Mouse (Mus musculus) hindbrain, embryonic 11.5 days (tissue): ENCODE measurements at regions not wholly inside any gene's neighbourhood (a gene's known extent, or its start where the extent isn't known, plus 50 kb on each side); places are given as distances from the start of the nearest gene placed in this dataset.
A peak's percentile ranks its signal among the peaks of the same experiment; 100 is the strongest.

Experiments used
- ATAC-seq: fragments of 200-750 bp; cut with Nextera tagmentation; 2 replicates; pipeline ENCODE4 v1.8.0; 2017; ENCODE audit warnings: mild to moderate bottlenecking, moderate TSS enrichment, moderate library complexity; ENCODE audit not compliant: low FRiP score
- DNase-seq: peaks from one replicate; pipeline ENCODE4 v3.0.0-alpha.2; 2015; ENCODE audit warnings: low spot score
- H3K27ac ChIP-seq: fragments of 300-500 bp; sonication (generic); 2 replicates; pipeline ENCODE4 v1.5.1; 2014; ENCODE audit warnings: mild to moderate bottlenecking, low read depth, low read length
- H3K27me3 ChIP-seq: fragments of 300-500 bp; sonication (generic); 2 replicates; pipeline ENCODE4 v1.6.1; 2014; ENCODE audit warnings: mild to moderate bottlenecking, low read length, moderate library complexity, mixed read lengths; ENCODE audit not compliant: control insufficient read depth, insufficient read depth
- H3K36me3 ChIP-seq: fragments of 300-500 bp; sonication (generic); 2 replicates; pipeline ENCODE4 v1.6.1; 2014; ENCODE audit warnings: mild to moderate bottlenecking, low read length, moderate library complexity, mixed read lengths; ENCODE audit not compliant: control insufficient read depth, insufficient read depth
- H3K4me1 ChIP-seq: fragments of 300-500 bp; sonication (generic); replicated peaks from 2 replicates; pipeline ENCODE4 v1.6.1; 2014; ENCODE audit warnings: low read length, mixed read lengths; ENCODE audit not compliant: control insufficient read depth, insufficient read depth
- H3K4me2 ChIP-seq: fragments of 300-500 bp; sonication (generic); replicated peaks from 2 replicates; pipeline ENCODE4 v1.6.1; 2014; ENCODE audit warnings: mild to moderate bottlenecking, low read depth, low read length
- H3K4me3 ChIP-seq: fragments of 300-500 bp; sonication (generic); 2 replicates; pipeline ENCODE4 v1.5.1; 2014; ENCODE audit warnings: low read depth, low read length
- H3K9ac ChIP-seq: fragments of 300-500 bp; sonication (generic); 2 replicates; pipeline ENCODE4 v1.6.1; 2014; ENCODE audit warnings: low read depth, low read length
- H3K9me3 ChIP-seq: fragments of 300-500 bp; sonication (generic); 2 replicates; pipeline ENCODE4 v1.6.1; 2016; ENCODE audit warnings: low read length; ENCODE audit not compliant: control insufficient read depth
- WGBS: fragments of 180-500 bp; shearing (Covaris S2); extraction: QIAGEN DNeasy Blood & Tissue Kit; methylation state at CpG from one replicate; pipeline ENCODE4 v1.1.7; 2014; 5-methylcytosine and 5-hydroxymethylcytosine counted together

DNA sequence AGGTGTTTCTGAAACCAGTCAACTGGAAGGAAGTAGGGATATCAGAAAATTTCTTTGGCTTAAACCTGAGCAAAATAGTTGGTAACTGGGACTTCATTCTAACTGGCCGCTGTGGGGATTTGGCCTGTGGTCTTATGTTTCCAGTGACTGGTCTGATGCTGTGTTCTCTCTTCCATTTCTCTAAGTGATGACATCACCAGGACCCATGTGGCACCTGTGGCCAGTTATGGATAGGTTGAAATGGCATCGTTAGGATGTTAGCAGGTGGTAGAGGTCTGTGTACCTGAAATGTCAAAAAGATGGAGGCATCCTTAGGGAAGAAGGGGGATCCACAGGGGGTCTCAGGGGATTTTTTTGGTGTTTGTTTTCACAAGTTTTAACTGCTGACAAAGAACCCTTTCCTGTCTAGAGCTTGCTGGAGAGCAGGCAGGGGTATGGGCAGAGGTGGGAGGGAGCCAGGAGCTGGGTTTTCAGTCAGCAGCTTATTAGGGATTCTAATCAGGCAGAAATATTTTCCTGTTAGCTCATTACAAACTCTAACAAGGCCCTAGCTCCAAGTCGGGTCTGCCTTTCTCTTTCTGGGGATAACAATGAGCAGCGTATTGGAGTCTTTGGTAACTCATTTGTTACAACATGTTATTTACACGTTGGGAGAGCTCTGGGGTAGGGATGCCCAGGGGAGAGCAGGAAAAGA is 170.2 kb downstream of the Adck1 start:
- Histone ChIP-seq H3K27ac (no peak overlapping the region), H3K9ac (no peak overlapping the region), H3K9me3 (no peaks in the 10 kb centered on the region), H3K36me3 (no peaks in the 10 kb centered on the region), H3K4me2 (no peak overlapping the region), H3K4me1 (no peaks in the 10 kb centered on the region), H3K4me3 (no peak overlapping the region), H3K27me3 (no peaks in the 10 kb centered on the region)
- no peak for ATAC-seq
- DNase-seq: no peak
- WGBS: 68% methylated on average over 5 of the region's 5 CpGs

DNA sequence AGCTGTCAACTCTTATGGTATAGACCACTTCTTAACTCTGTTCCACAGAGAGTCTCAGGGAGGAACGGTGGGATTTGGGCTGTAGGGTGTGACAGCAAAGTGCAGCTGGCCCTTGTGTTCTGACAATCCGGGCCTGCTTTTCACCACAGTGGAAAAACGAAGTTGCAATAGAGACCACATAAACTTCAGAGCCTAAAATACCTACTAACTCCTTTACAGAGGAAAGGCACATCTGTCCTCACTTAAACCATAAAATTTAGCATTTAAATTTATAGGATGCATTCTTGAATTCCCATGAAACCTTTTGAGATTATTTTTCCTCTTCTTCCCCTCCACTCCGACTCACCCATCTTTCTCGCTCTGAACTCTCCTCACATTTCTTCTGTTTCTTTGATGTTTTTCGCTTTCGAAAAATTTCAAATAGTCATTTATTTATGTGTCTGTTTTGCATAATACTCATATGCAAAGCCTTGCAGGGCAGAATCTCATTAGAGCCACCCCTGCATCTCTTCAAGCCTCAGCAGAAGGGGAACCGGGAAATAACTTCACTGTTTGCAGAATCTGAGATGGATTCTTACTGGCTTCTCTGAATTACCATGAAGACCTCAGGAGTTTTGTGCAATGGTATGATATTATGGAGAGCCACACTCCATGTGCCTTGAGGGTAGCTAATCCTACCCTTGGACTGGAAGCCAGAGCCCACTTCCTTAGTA is 172.1 kb downstream of the Adck1 start:
- no peak for DNase-seq
- Histone ChIP-seq H3K4me2 (no peak overlapping the region), H3K27me3 (no peaks in the 10 kb centered on the region), H3K4me1 (no peaks in the 10 kb centered on the region), H3K36me3 (no peaks in the 10 kb centered on the region), H3K9me3 (no peaks in the 10 kb centered on the region), H3K27ac (no peak overlapping the region), H3K4me3 (no peak overlapping the region), H3K9ac (no peak overlapping the region)
- 67% methylated on average over 8 of the region's 8 CpGs for WGBS
- no peak for ATAC-seq

DNA sequence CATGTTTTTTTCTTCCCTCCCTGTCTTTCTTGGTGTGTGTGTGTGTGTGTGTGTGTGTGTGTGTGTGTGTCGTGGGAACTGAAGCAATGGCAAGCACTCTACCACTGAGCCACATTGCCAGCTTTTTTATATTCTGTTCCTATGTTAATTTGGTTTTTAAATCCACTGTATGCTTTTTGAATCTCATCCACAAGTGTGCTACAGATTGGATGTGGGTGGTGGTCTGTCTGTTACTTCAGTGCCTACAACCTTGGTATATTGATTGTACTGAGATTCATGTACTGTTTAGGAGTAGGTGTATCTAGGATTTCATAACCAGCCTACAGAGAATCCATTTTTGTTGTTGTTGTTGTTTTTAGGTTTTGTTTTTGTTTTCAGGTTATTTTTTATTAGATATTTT is 170.8 kb upstream of the Nrxn3 start:
- no peaks in the 10 kb centered on the region for H3K27me3 ChIP-seq
- H3K36me3 ChIP-seq: no peaks in the 10 kb centered on the region
- ATAC-seq (no peak), DNase-seq (no peak)
- H3K9ac ChIP-seq: no peak overlapping the region
- no peak overlapping the region for H3K27ac ChIP-seq
- H3K4me3 ChIP-seq: no peak overlapping the region
- 57% methylated on average over 1 of the region's 1 CpGs for WGBS
- H3K9me3 ChIP-seq: no peaks in the 10 kb centered on the region
- H3K4me1 ChIP-seq: no peaks in the 10 kb centered on the region
- no peak overlapping the region for H3K4me2 ChIP-seq

DNA sequence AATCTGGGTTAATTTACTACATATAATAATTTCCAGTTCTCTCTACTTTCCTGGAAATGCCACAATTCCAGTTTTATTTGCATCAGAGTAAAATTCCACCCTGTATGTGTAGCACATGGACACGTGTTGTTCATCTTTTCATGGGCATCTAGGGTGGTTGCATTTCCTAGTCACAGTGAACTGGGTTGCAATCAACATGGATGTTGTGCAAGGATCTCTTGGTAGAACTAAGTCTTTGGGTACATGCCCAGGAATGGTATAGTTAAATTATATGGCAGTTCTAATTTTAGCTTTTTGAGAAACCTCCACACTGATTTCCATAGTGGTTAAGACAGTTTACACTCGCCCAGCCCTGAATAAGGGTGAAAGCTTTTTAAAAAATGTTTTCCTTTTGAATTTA is 167.2 kb upstream of the Nrxn3 start:
- no peak for ATAC-seq
- 83% methylated on average over 2 of the region's 2 CpGs for WGBS

DNA sequence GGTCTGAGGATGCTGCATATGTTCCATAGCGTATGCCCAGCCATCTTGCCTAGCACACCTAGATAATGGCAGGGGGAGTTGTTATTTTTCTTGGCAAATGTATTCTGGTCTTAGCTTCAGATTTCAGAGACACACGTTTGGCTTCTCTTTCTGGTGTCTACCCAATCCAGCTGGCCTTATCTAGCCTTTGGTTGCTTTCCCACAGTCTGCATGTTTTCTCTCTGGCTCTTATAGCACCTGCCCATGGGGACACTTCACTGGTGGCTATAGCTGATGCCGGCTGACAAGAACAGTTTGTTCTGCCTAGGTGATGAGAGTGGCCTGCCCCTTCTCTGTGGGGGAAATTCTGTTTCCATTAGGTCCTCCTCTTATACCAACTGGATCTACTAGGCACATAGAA is 164.6 kb upstream of the Nrxn3 start:
- 86% methylated on average over 3 of the region's 3 CpGs for WGBS
- no peaks in the 10 kb centered on the region for H3K4me1 ChIP-seq
- H3K27me3 ChIP-seq: no peaks in the 10 kb centered on the region
- H3K9me3 ChIP-seq: no peaks in the 10 kb centered on the region
- no peaks in the 10 kb centered on the region for H3K36me3 ChIP-seq
- H3K9ac ChIP-seq: no peak overlapping the region
- no peak overlapping the region for H3K4me3 ChIP-seq
- DNase-seq (no peak), ATAC-seq (no peak)
- H3K27ac ChIP-seq: no peak overlapping the region
- H3K4me2 ChIP-seq: no peak overlapping the region

More for the DNA sequence above, 167.2 kb upstream of the Nrxn3 start:
- H3K9ac ChIP-seq: no peak overlapping the region
- no peaks in the 10 kb centered on the region for H3K4me1 ChIP-seq
- no peak overlapping the region for H3K4me3 ChIP-seq
- H3K36me3 ChIP-seq: no peaks in the 10 kb centered on the region
- H3K27ac ChIP-seq: no peak overlapping the region
- no peak overlapping the region for H3K4me2 ChIP-seq
- no peak for DNase-seq
- H3K9me3 ChIP-seq: no peaks in the 10 kb centered on the region
- H3K27me3 ChIP-seq: no peaks in the 10 kb centered on the region

DNA sequence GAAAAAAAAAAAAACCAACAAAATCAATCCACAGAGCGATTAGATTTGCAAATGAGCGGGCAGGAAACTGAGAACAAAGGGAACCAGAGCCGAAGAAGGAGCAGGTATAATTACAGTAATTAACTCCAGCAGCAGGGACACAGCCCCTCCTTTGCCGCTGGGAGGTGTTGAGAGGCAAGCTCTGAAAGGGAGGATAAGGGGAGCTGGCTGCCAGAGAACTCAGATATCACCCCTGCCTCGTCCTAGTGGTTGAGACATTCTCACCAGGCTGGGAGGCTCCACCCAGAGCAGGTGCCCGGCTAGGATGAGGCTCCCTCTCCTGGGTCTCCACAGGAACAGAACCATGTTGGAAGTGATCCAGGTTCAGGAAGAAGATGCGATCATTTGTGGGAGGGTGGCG is 142.7 kb upstream of the Nrxn3 start:
- WGBS: 21% methylated on average over 8 of the region's 8 CpGs
- H3K27ac ChIP-seq: no peak overlapping the region
- H3K4me3 ChIP-seq: no peak overlapping the region
- H3K27me3 ChIP-seq: no peaks in the 10 kb centered on the region
- DNase-seq (peak; percentile 13), ATAC-seq (peak; percentile 48; the same call in 1 of the 2 replicates)
- no peak overlapping the region for H3K9ac ChIP-seq
- no peaks in the 10 kb centered on the region for H3K4me1 ChIP-seq
- no peak overlapping the region for H3K4me2 ChIP-seq
- H3K36me3 ChIP-seq: no peaks in the 10 kb centered on the region
- no peaks in the 10 kb centered on the region for H3K9me3 ChIP-seq

DNA sequence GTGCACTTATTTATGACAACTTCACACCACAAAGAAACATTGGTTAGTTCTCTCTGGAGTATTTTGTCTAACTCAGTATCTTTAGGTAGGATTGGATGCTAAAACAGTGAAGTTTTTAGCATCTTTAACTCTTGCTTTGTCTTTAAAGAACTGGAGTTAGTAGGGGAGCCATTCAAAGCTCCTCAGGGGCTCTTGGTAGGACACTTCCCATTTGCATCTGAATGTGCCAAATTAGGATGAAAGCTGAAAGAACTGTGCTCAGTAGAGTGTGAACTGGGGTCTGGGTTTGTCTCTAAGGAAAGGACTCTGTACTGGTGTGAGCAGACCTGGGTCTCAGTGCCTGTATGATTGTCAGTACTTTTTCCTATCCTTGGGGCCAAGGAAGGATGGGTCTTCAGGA is 116.7 kb upstream of the Nrxn3 start:
- Histone ChIP-seq H3K9me3 (no peaks in the 10 kb centered on the region), H3K27me3 (no peaks in the 10 kb centered on the region), H3K4me1 (no peaks in the 10 kb centered on the region), H3K4me2 (no peak overlapping the region), H3K9ac (no peak overlapping the region), H3K27ac (no peak overlapping the region), H3K36me3 (no peaks in the 10 kb centered on the region), H3K4me3 (no peak overlapping the region)
- ATAC-seq (no peak), DNase-seq (no peak)

DNA sequence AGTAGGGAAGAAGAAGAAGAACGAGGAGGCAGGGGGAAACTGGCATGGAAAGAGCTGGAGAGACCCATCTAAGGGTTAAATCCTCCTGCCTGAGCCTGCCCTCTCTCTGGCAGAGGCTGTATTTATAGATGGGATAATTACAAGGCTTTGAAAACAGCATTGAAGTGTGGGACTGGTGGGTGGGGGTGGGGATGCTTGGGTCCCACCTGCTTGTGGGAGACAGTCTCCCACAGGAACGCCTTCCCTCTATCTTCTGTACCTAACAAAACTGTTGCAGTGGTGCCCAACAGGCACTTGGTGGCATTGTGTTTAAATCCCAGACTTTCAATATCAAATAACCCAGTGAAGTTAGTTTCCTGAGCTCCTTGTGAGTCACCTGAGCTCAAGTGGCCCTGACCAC is 102.6 kb upstream of the Nrxn3 start:
- H3K27ac ChIP-seq: no peak overlapping the region
- no peaks in the 10 kb centered on the region for H3K9me3 ChIP-seq
- H3K36me3 ChIP-seq: no peaks in the 10 kb centered on the region
- no peak overlapping the region for H3K4me2 ChIP-seq
- no peaks in the 10 kb centered on the region for H3K4me1 ChIP-seq
- no peak overlapping the region for H3K9ac ChIP-seq
- DNase-seq: no peak
- H3K4me3 ChIP-seq: no peak overlapping the region
- H3K27me3 ChIP-seq: no peaks in the 10 kb centered on the region
- 55% methylated on average over 2 of the region's 2 CpGs for WGBS
- ATAC-seq: no peak

DNA sequence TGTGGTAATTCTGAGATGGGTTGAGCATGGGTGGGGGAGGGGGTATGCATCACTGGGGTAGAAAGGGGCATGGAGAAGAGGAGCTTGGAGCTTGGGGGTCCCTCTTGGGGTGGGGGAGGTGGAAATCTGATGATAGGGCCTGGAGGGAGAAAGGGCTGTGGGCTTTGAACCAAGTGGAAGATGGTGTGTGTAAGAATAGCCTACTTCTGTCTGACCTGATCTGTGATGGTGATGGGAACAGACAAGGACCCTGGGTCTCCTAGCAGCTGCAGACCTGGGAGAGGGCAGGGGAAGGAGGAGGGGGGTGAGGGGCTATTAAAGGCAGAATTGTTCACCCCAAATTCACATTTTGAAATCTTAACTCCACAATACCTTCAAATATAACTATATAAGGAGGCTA is 78.4 kb upstream of the Nrxn3 start:
- no peaks in the 10 kb centered on the region for H3K9me3 ChIP-seq
- DNase-seq (no peak), ATAC-seq (no peak)
- H3K4me2 ChIP-seq: no peak overlapping the region
- no peaks in the 10 kb centered on the region for H3K27me3 ChIP-seq
- H3K36me3 ChIP-seq: no peaks in the 10 kb centered on the region
- no peak overlapping the region for H3K27ac ChIP-seq
- H3K9ac ChIP-seq: no peak overlapping the region
- no peaks in the 10 kb centered on the region for H3K4me1 ChIP-seq
- H3K4me3 ChIP-seq: no peak overlapping the region
